Mouse (Mus musculus) testis, adult 2 months (tissue): ENCODE measurements around the gene Slc35b2.

ENCODE experiments used
- CTCF ChIP-seq: fragments of 200-500 bp; IDR thresholded peaks from 2 replicates; pipeline ENCODE4 v1.5.1; 2012; ENCODE audit warnings: low read depth, mild to moderate bottlenecking, inconsistent platforms, low read length, moderate library complexity; ENCODE audit not compliant: control insufficient read depth, insufficient read depth, insufficient replicate concordance
- POLR2A ChIP-seq: fragments of 200-500 bp; IDR thresholded peaks from 2 replicates; pipeline ENCODE4 v1.6.1; 2012; ENCODE audit warnings: low read depth, mild to moderate bottlenecking, inconsistent platforms, low read length, moderate library complexity; ENCODE audit not compliant: control insufficient read depth

- TF ChIP-seq CTCF (no peak), POLR2A (no peak)
Measured at GRCm38 (mm10) chr17:45578242-45578641, 14.6 kb downstream of the Slc35b2 start.
